Mouse (Mus musculus) bone marrow, adult 2 months (tissue): ENCODE data around the gene Nalcn.

Source experiments
- CTCF ChIP-seq: fragments of 200-500 bp; IDR thresholded peaks from 2 replicates; pipeline ENCODE4 v1.5.1; 2011; ENCODE audit warnings: low read length, control low read depth; ENCODE audit not compliant: control insufficient read depth, insufficient read depth
- POLR2A ChIP-seq: fragments of 200-500 bp; IDR thresholded peaks from 2 replicates; pipeline ENCODE4 v1.6.1; 2011; ENCODE audit warnings: low read depth, mild to moderate bottlenecking, control low read depth, low read length, borderline replicate concordance; ENCODE audit not compliant: control insufficient read depth

DNA sequence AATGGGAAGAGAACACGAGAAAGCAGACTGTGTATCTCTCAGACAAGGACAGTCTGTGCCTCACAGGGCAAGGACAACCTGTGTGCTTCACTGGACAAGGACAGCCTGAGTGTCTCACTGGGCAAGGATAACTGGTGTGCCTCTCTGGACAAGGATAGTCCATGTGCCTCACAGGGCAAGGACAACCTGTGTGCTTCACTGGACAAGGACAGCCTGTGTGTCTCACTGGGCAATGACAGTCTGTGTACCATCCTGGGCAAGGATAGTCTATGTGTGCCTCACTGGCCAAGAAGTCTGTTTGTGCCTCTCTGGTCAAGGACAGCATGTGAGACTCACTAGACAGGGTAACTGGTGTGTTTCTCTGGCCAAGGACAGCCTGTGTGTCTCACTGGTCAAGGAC is 180.9 kb downstream of the Nalcn start:
- no peak for TF ChIP-seq CTCF
- no peak for TF ChIP-seq POLR2A
